ENCODE assay signal across 15 mouse cellular contexts in genomic region chr16:70244963-70245362, GRCm38 (mm10).
"Had no signal": no experiment of that assay in that cellular context is flagged by ENCODE, and none has a peak within 500 bp of the region (broad histone marks: within the 10 kb centered on the region; RNA-seq: fewer than 3 reads in every experiment).

No protein-coding gene starts in this region.

- DNase-seq: lung, adult 18-20 months; lung, embryonic 14.5 days; lung, postnatal 10 days; lung, postnatal 4 days; midbrain, embryonic 14.5 days; right cerebral cortex, postnatal 14 days; thymus, adult 2 months; thymus, postnatal 25 days; thymus, postnatal 4 days had no signal

- H3K9me3 ChIP-seq: midbrain, embryonic 10.5 days; midbrain, embryonic 12.5 days; neural tube, embryonic 12.5 days; stomach, embryonic 15.5 days had no signal

- H3K4me2 ChIP-seq: lung, embryonic 14.5 days; midbrain, embryonic 12.5 days; neural tube, embryonic 12.5 days; stomach, embryonic 15.5 days had no signal

- H3K9ac ChIP-seq: lung, embryonic 14.5 days; midbrain, embryonic 12.5 days; neural tube, embryonic 12.5 days; stomach, embryonic 15.5 days had no signal

- H3K27ac ChIP-seq: midbrain, embryonic 10.5 days; midbrain, embryonic 12.5 days; neural tube, embryonic 12.5 days; stomach, embryonic 15.5 days; stomach, postnatal 0 days had no signal

- H3K36me3 ChIP-seq: midbrain, embryonic 10.5 days; midbrain, embryonic 12.5 days; neural tube, embryonic 12.5 days; stomach, embryonic 15.5 days had no signal

- ATAC-seq: midbrain, embryonic 16.5 days had no signal

- H3K4me1 ChIP-seq: midbrain, embryonic 12.5 days; neural tube, embryonic 12.5 days; stomach, embryonic 15.5 days had no signal

- H3K27me3 ChIP-seq: midbrain, embryonic 12.5 days; neural tube, embryonic 12.5 days; stomach, embryonic 15.5 days had no signal

- H3K4me3 ChIP-seq: midbrain, embryonic 10.5 days; midbrain, embryonic 12.5 days; neural tube, embryonic 12.5 days; stomach, embryonic 15.5 days had no signal
